Mouse (Mus musculus): Measurements from ENCODE around the gene Cdh15. TPM values are rescaled to one million over a fixed set of nuclear protein-coding genes. Genes with fewer than 3 reads are reported as not detected.

The Cdh15 gene
- polyA plus RNA-seq, 1 experiment from 2014 or later = 1.5 TPM

DNA sequence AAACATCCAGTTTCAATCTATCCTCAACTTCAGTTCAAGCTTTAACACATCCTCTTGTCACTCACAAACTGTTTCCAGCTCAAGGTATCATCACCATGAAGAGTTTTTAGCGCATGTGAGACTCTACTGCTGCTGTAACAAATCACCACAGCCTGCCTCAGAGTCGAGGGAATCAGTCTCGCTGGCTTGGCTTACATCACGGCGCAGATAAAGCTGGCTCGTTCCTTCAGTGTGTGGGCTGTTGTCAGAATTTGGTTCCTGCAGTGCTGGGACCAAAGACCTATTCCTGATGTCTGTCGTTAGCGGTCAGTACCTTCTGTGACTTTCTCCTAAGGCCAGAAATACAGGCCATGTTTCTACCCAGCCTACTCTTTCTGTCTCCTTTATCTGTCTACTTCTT is 49.4 kb downstream of the Cdh15 start:
- no peaks in the 10 kb centered on the region for H3K9me3 ChIP-seq (ENCODE audit: control insufficient read depth, low read length)
- no peaks in the 10 kb centered on the region for H3K27me3 ChIP-seq (ENCODE audit: control insufficient read depth, insufficient read depth, low read length)
- H3K9ac ChIP-seq = no peak overlapping the region
- DNase-seq (ENCODE audit: low spot score) = no peak
- 96% methylated on average over 8 of the region's 8 CpGs for WGBS
- H3K4me3 ChIP-seq (replicated peaks; ENCODE audit: low read length) = no peak overlapping the region
- H3K4me1 ChIP-seq (replicated peaks; ENCODE audit: control insufficient read depth, insufficient read depth, low read length) = no peaks in the 10 kb centered on the region
- no peak overlapping the region for H3K27ac ChIP-seq
- H3K4me2 ChIP-seq (replicated peaks) = no peak overlapping the region
- H3K36me3 ChIP-seq (replicated peaks; ENCODE audit: control insufficient read depth, insufficient read depth) = peaks cover 77% of the 10 kb centered on the region
- no peak for ATAC-seq (ENCODE audit: low FRiP score)

DNA sequence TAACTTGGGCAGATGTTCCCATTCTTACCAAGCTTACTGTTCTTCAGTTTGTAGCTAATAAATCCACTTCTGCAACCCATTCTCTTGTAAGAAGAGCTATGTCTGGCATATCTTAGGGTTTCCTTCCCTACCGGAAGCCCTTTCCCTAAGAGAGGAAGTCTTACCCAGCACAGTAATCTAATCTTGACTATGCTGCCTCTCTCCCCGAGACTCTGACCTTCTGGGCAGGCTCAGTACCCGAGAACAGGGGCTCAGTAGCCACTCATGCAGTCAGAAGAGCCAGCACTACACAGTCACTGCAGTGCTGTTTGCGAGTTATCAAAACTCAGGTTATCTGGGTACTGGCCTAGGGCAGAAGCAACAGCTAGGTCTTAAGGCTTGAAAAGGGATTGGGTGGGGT is 50.3 kb downstream of the Cdh15 start:
- no peak for DNase-seq (ENCODE audit: low spot score)

DNA sequence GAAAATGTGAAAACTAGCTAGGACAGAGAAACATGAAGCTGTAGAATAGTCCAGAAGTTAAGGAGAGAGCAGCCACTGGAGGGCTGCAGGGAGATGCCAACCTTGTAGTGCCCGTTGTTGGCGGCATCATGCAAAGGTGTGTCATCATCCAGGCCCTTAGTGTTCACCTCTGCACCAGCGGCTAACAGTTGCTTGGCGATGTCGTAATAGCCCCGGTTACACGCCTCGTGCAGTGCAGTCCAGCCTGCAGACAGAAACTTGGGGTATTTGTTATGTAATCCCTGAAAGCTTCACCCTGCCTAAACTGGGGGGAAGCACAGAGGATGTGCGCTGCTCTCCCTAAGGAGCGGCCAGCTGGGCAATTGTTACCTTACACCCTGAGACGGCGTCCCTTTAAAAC is 50.7 kb downstream of the Cdh15 start:
- Histone ChIP-seq H3K4me2 (replicated peaks) (no peak overlapping the region), H3K9me3 (ENCODE audit: control insufficient read depth, low read length) (no peaks in the 10 kb centered on the region), H3K9ac (no peak overlapping the region), H3K27me3 (ENCODE audit: control insufficient read depth, insufficient read depth, low read length) (no peaks in the 10 kb centered on the region), H3K4me3 (replicated peaks; ENCODE audit: low read length) (no peak overlapping the region), H3K27ac (no peak overlapping the region), H3K4me1 (replicated peaks; ENCODE audit: control insufficient read depth, insufficient read depth, low read length) (no peaks in the 10 kb centered on the region), H3K36me3 (replicated peaks; ENCODE audit: control insufficient read depth, insufficient read depth) (peaks cover 64% of the 10 kb centered on the region)
- DNase-seq (ENCODE audit: low spot score) (no peak), ATAC-seq (ENCODE audit: low FRiP score) (no peak)
- WGBS = 95% methylated on average over 12 of the region's 12 CpGs

More for the DNA sequence above, 50.3 kb downstream of the Cdh15 start:
- H3K27me3 ChIP-seq (ENCODE audit: control insufficient read depth, insufficient read depth, low read length) = no peaks in the 10 kb centered on the region
- no peak overlapping the region for H3K9ac ChIP-seq
- H3K9me3 ChIP-seq (ENCODE audit: control insufficient read depth, low read length) = no peaks in the 10 kb centered on the region
- peaks cover 69% of the 10 kb centered on the region for H3K36me3 ChIP-seq (replicated peaks; ENCODE audit: control insufficient read depth, insufficient read depth)
- WGBS = 81% methylated on average over 4 of the region's 4 CpGs
- no peak overlapping the region for H3K4me3 ChIP-seq (replicated peaks; ENCODE audit: low read length)
- no peak overlapping the region for H3K27ac ChIP-seq
- ATAC-seq (ENCODE audit: low FRiP score) = no peak
- no peak overlapping the region for H3K4me2 ChIP-seq (replicated peaks)
- H3K4me1 ChIP-seq (replicated peaks; ENCODE audit: control insufficient read depth, insufficient read depth, low read length) = no peaks in the 10 kb centered on the region

DNA sequence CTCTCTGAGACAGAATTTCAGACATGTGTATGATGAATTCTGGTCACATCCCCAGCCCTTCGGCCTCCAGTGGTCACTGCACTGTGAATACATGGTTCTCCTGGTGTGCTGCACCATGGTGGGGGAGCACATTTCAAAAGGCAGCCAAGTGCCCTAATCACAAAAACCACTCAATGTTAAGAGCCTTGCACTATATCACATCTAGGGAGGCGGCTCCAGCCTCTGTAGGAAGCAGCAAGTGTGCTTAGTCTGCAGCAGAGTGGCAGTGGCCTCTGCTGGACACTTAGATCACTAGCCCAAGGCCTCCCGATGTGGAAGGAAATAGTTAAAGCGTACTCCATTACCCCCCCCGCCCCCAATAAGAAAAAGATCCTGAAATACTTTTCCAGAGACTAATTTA is 51.3 kb downstream of the Cdh15 start:
- Histone ChIP-seq H3K4me2 (replicated peaks) (no peak overlapping the region), H3K27me3 (ENCODE audit: control insufficient read depth, insufficient read depth, low read length) (no peaks in the 10 kb centered on the region), H3K36me3 (replicated peaks; ENCODE audit: control insufficient read depth, insufficient read depth) (peaks cover 58% of the 10 kb centered on the region), H3K27ac (no peak overlapping the region), H3K4me3 (replicated peaks; ENCODE audit: low read length) (no peak overlapping the region), H3K9ac (no peak overlapping the region), H3K9me3 (ENCODE audit: control insufficient read depth, low read length) (no peaks in the 10 kb centered on the region), H3K4me1 (replicated peaks; ENCODE audit: control insufficient read depth, insufficient read depth, low read length) (no peaks in the 10 kb centered on the region)
- 76% methylated on average over 5 of the region's 5 CpGs for whole genome bisulfite sequencing
- DNase-seq (ENCODE audit: low spot score) (no peak), ATAC-seq (ENCODE audit: low FRiP score) (no peak)

DNA sequence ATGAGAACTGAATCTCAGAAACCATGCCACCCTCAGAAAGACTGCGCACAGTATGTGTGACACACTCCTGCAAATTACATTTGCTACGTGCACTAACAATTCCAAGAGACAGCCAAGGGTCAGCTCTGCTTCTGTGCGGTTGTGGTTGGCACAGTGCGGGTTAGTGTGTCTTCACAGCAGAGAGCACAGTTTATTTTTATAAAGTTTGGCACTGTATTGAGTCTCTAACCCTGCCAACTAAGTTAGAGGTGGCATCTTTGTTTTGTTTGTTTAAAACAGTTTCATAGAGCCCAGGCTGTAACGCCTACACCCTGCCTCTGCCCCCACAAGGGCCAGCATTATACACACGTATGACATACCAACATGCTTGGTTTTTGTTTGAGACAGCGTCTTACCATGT is 53.7 kb downstream of the Cdh15 start:
- H3K4me3 ChIP-seq (replicated peaks; ENCODE audit: low read length) = no peak overlapping the region
- no peaks in the 10 kb centered on the region for H3K4me1 ChIP-seq (replicated peaks; ENCODE audit: control insufficient read depth, insufficient read depth, low read length)
- no peak overlapping the region for H3K4me2 ChIP-seq (replicated peaks)
- 92% methylated on average over 7 of the region's 7 CpGs for WGBS
- no peak overlapping the region for H3K9ac ChIP-seq
- ATAC-seq (ENCODE audit: low FRiP score) (no peak), DNase-seq (ENCODE audit: low spot score) (no peak)
- no peaks in the 10 kb centered on the region for H3K27me3 ChIP-seq (ENCODE audit: control insufficient read depth, insufficient read depth, low read length)
- H3K27ac ChIP-seq = no peak overlapping the region
- peaks cover 34% of the 10 kb centered on the region for H3K36me3 ChIP-seq (replicated peaks; ENCODE audit: control insufficient read depth, insufficient read depth)
- no peaks in the 10 kb centered on the region for H3K9me3 ChIP-seq (ENCODE audit: control insufficient read depth, low read length)

DNA sequence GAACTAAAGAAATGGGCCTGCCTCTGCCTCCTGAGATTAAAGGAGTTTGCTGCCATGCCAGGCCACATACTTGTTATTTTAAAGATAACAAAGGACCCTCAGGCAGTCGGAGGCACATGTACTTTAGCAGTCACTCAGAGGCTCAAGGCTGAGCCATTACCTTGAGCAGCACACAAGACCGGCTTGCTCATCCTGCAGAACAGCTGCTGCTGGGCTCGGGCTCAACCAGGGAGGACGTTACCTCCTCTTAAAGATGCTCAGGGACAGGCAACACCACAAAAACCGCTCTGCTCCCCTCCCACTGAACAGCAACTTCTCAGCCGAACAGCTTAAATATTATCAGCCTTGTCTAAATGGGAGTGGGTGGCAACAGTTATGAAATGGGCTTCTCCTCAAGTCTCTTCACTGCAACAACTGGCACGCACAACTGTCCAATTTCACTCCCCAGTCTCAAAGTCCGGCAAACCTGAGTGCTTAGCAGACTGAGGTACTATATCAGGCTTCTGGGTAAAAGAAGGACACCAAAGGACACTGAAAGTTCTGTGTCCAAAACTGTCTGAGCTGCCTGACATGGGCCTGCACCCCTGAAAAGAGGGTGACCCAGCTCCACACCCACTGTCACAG is 54.2 kb downstream of the Cdh15 start:
- H3K9ac ChIP-seq = no peak overlapping the region
- H3K4me2 ChIP-seq (replicated peaks) = no peak overlapping the region
- H3K9me3 ChIP-seq (ENCODE audit: control insufficient read depth, low read length) = no peaks in the 10 kb centered on the region
- peaks cover 29% of the 10 kb centered on the region for H3K36me3 ChIP-seq (replicated peaks; ENCODE audit: control insufficient read depth, insufficient read depth)
- no peaks in the 10 kb centered on the region for H3K27me3 ChIP-seq (ENCODE audit: control insufficient read depth, insufficient read depth, low read length)
- H3K4me3 ChIP-seq (replicated peaks; ENCODE audit: low read length) = no peak overlapping the region
- no peak for ATAC-seq (ENCODE audit: low FRiP score)
- H3K4me1 ChIP-seq (replicated peaks; ENCODE audit: control insufficient read depth, insufficient read depth, low read length) = no peaks in the 10 kb centered on the region
- no peak for DNase-seq (ENCODE audit: low spot score)
- 87% methylated on average over 8 of the region's 8 CpGs for WGBS
- H3K27ac ChIP-seq = no peak overlapping the region

DNA sequence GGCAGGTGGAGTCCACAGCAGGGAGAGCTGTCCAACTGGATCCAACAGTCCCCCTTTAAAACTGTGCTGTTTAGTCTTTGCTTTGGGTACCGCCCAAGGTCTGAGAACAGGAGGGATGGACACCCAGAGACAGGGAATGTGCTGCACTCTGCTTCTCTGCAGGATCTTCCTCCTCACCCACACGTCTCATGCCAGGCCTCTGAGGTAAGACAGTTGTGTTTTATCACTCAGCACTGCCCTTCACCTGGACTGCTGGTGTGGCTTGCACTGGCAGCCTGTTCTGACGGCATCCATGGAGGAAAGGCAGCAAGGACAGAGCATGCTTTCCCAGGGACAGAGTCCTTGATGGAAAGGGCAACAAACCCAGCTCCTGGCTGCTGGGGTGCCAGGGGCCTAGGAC is 54.8 kb downstream of the Cdh15 start:
- WGBS = 50% methylated on average over 3 of the region's 3 CpGs
- Histone ChIP-seq H3K36me3 (replicated peaks; ENCODE audit: control insufficient read depth, insufficient read depth) (peaks cover 29% of the 10 kb centered on the region), H3K27ac (no peak overlapping the region), H3K4me2 (replicated peaks) (no peak overlapping the region), H3K9ac (no peak overlapping the region), H3K4me1 (replicated peaks; ENCODE audit: control insufficient read depth, insufficient read depth, low read length) (no peaks in the 10 kb centered on the region), H3K27me3 (ENCODE audit: control insufficient read depth, insufficient read depth, low read length) (no peaks in the 10 kb centered on the region), H3K9me3 (ENCODE audit: control insufficient read depth, low read length) (no peaks in the 10 kb centered on the region), H3K4me3 (replicated peaks; ENCODE audit: low read length) (no peak overlapping the region)
- no peak for ATAC-seq (ENCODE audit: low FRiP score)
- DNase-seq (ENCODE audit: low spot score) = no peak

DNA sequence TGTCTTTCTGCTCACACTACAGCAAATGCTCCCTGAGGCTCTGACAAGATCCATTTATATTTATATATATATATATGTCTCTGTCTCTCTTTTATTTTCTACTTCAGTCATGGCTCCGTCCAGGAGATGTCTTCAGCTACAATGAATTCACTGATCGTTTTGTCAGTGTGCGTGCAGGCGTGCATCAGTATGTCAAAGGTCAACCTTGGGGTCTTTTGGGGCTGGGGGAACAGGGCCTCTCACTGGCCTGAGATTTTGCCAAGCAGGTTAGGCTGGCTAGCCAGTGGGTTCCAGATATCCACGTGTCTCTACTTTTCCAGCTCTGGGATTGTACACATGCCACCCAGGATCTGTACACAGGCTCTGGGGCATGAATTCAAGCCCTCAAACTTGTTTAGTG is 55.2 kb downstream of the Cdh15 start:
- DNase-seq (ENCODE audit: low spot score) (no peak), ATAC-seq (ENCODE audit: low FRiP score) (no peak)
- no peaks in the 10 kb centered on the region for H3K4me1 ChIP-seq (replicated peaks; ENCODE audit: control insufficient read depth, insufficient read depth, low read length)
- H3K9me3 ChIP-seq (ENCODE audit: control insufficient read depth, low read length) = no peaks in the 10 kb centered on the region
- H3K27me3 ChIP-seq (ENCODE audit: control insufficient read depth, insufficient read depth, low read length) = no peaks in the 10 kb centered on the region
- H3K9ac ChIP-seq = no peak overlapping the region
- no peak overlapping the region for H3K4me3 ChIP-seq (replicated peaks; ENCODE audit: low read length)
- H3K4me2 ChIP-seq (replicated peaks) = no peak overlapping the region
- no peak overlapping the region for H3K27ac ChIP-seq
- WGBS = 23% methylated on average over 5 of the region's 5 CpGs
- peaks cover 28% of the 10 kb centered on the region for H3K36me3 ChIP-seq (replicated peaks; ENCODE audit: control insufficient read depth, insufficient read depth)

DNA sequence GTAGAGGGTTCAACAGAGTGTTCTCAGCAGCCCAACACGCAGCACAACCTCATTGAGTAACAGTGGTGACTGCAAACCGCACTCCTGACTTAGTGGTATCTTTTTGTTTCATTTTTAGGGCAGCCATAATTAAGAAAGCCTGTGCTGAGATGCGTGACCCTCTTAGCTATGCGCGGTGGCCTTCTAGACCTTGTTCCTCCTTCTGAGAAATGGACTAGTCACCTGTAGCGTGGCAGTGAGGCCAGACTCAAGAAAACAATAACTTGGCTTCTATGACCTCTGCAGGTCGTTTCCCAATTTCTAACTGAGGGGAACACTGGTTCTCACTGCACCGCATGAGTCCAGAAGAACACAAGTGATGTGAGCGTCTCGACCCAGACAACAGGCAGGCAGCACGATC is 56.7 kb downstream of the Cdh15 start:
- no peak for ATAC-seq (ENCODE audit: low FRiP score)
- Histone ChIP-seq H3K27ac (no peak overlapping the region), H3K9me3 (ENCODE audit: control insufficient read depth, low read length) (no peaks in the 10 kb centered on the region), H3K27me3 (ENCODE audit: control insufficient read depth, insufficient read depth, low read length) (no peaks in the 10 kb centered on the region), H3K36me3 (replicated peaks; ENCODE audit: control insufficient read depth, insufficient read depth) (peaks cover 18% of the 10 kb centered on the region), H3K4me2 (replicated peaks) (no peak overlapping the region), H3K4me3 (replicated peaks; ENCODE audit: low read length) (no peak overlapping the region), H3K4me1 (replicated peaks; ENCODE audit: control insufficient read depth, insufficient read depth, low read length) (no peaks in the 10 kb centered on the region), H3K9ac (no peak overlapping the region)
- no peak for DNase-seq (ENCODE audit: low spot score)
- 78% methylated on average over 11 of the region's 11 CpGs for WGBS

DNA sequence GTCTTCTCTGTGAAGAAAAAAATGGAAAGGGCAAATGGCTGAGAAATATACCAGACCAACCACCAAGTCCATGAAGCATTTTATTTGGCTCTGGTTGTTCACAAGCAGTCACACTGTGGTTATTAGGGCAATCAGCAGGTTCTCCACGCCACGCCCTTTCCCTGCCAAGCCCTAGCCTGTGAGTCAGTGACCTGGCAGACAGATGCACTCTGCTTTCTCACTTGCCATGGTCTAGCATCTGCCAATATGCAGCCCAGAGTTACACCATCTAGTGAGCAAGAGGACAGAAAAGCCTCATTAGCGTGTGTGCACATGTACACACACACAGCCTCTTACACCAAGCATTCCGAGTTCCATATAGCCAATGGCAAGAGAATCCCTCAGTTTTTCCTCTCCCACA is 57.6 kb downstream of the Cdh15 start:
- Histone ChIP-seq H3K4me2 (replicated peaks) (no peak overlapping the region), H3K36me3 (replicated peaks; ENCODE audit: control insufficient read depth, insufficient read depth) (peaks cover 14% of the 10 kb centered on the region), H3K9ac (0 out of 2 replicates have a peak overlapping the region, but pooled peaks have one; percentile 11), H3K9me3 (ENCODE audit: control insufficient read depth, low read length) (no peaks in the 10 kb centered on the region), H3K4me1 (replicated peaks; ENCODE audit: control insufficient read depth, insufficient read depth, low read length) (no peaks in the 10 kb centered on the region), H3K27ac (no peak overlapping the region), H3K4me3 (replicated peaks; ENCODE audit: low read length) (no peak overlapping the region), H3K27me3 (ENCODE audit: control insufficient read depth, insufficient read depth, low read length) (no peaks in the 10 kb centered on the region)
- no peak for ATAC-seq (ENCODE audit: low FRiP score)
- no peak for DNase-seq (ENCODE audit: low spot score)
- 93% methylated on average over 4 of the region's 4 CpGs for WGBS
